Mouse (Mus musculus) ES-E14 (cell line): ENCODE measurements around the gene Rab5c. TPM values are rescaled to one million over a fixed set of nuclear protein-coding genes. Genes with fewer than 3 reads are reported as not detected.

Experiments used
- DNase-seq: peaks from one replicate; pipeline ENCODE4 v3.0.0-alpha.2; 2013; ENCODE audit warnings: low read depth, low spot score
- H3K27ac ChIP-seq: 2 replicates; pipeline ENCODE4 v1.5.1; 2012; ENCODE audit warnings: low read depth, mild to moderate bottlenecking, low read length, moderate library complexity, mixed read lengths; ENCODE audit not compliant: poor library complexity, insufficient read depth, severe bottlenecking
- H3K36me3 ChIP-seq: 2 replicates; pipeline ENCODE4 v1.6.1; 2012; ENCODE audit warnings: mild to moderate bottlenecking, low read length, moderate library complexity, mixed read lengths; ENCODE audit not compliant: control insufficient read depth, poor library complexity, insufficient read depth, severe bottlenecking
- H3K4me1 ChIP-seq, 2 experiments: fragments of 150-350 bp in 1 of 2; sonication (generic) in 1 of 2; 2 replicates each; pipeline ENCODE4 v1.6.1; 2012; ENCODE audit warnings: low read length in 2 of 2, mild to moderate bottlenecking in 1 of 2, mixed read lengths in 1 of 2; ENCODE audit not compliant: control insufficient read depth in 2 of 2, insufficient read depth in 2 of 2, poor library complexity in 1 of 2
- H3K4me3 ChIP-seq, 2 experiments: fragments of 150-350 bp in 1 of 2; sonication (generic) in 1 of 2; 2 replicates each; pipeline ENCODE4 v1.5.1; 2012; ENCODE audit warnings: low read length in 2 of 2, low read depth in 1 of 2, mild to moderate bottlenecking in 1 of 2, mixed read lengths in 1 of 2; ENCODE audit not compliant: insufficient read depth in 1 of 2, poor library complexity in 1 of 2, severe bottlenecking in 1 of 2
- H3K9ac ChIP-seq: 2 replicates; pipeline ENCODE4 v1.6.1; 2012; ENCODE audit warnings: low read depth, mild to moderate bottlenecking, low read length, mixed read lengths; ENCODE audit not compliant: poor library complexity, insufficient read depth, severe bottlenecking
- H3K9me3 ChIP-seq: fragments of 150-350 bp; sonication (generic); 2 replicates; pipeline ENCODE4 v1.6.1; 2012; ENCODE audit warnings: low read depth, mild to moderate bottlenecking, low read length; ENCODE audit not compliant: control insufficient read depth, insufficient read depth
- CHD2 ChIP-seq: IDR thresholded peaks from 2 replicates; pipeline ENCODE4 v1.6.1; 2014; ENCODE audit warnings: mild to moderate bottlenecking, low read depth, low read length, inconsistent platforms
- HCFC1 ChIP-seq: IDR thresholded peaks from 2 replicates; pipeline ENCODE4 v1.6.1; 2012; ENCODE audit warnings: low read length, inconsistent platforms, borderline replicate concordance; ENCODE audit not compliant: insufficient read depth
- MAFK ChIP-seq: IDR thresholded peaks from 2 replicates; pipeline ENCODE4 v1.6.1; 2014; ENCODE audit warnings: mild to moderate bottlenecking, low read depth, low read length, inconsistent platforms; ENCODE audit not compliant: insufficient read depth
- ZC3H11A ChIP-seq: IDR thresholded peaks from 2 replicates; pipeline ENCODE4 v1.6.1; 2012; ENCODE audit warnings: low read depth, mild to moderate bottlenecking, inconsistent platforms, low read length, borderline replicate concordance
- ZNF384 ChIP-seq: IDR thresholded peaks from 2 replicates; pipeline ENCODE4 v1.6.1; 2012; ENCODE audit warnings: low read depth, low read length, inconsistent platforms
- in situ Hi-C, 2 experiments: fragments of 600-800 bp; cut with MboI; formaldehyde crosslinking; loops; one replicate each; pipeline ENCODE4 v1.15.1; 2025; ENCODE audit warnings: low sequenced_read_pairs in 2 of 2, inconsistent platforms in 1 of 2; ENCODE audit not compliant: unreplicated experiment in 2 of 2
- total RNA-seq: library from RNA; depleted of rRNA; stranded (reverse); fragments of 300-350 nt; gene quantifications from 2 replicates; pipeline ENCODE4 v1.2.3, GENCODE M21; 2012

The Rab5c gene
- total RNA-seq, 1 experiment: 124 TPM

DNA sequence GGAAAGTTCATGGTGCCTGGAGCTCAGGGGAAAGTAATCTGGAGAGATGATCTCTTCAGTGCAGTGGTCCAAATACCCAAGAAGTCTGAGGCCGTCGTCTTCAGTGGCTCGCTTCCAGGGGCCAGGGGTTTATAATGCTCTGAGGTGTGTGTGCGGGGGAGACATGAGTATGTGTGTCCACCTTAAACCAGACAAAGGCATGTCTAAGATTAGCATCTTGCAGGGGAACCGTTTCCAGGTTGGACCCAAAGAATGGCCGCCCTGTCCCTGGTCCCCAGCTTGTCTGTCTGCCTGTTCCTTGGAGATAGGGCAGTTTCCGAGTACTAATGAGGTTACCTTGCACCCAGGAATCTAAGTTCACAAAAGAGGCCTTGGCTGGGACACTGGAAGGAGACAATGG lies 24.8 kb upstream of the Rab5c start, which contains the start of gene Hcrt:
Gene Hcrt (minus strand): TSS at position 101 of the 400 bp plus-strand sequence.
- H3K27ac ChIP-seq: no peak within 1 kb of the TSS
- no peaks in the 10 kb centered on the region for H3K36me3 ChIP-seq
- H3K4me1 ChIP-seq: peaks cover 0 to 3% of the 10 kb centered on the region in 2 experiments; a peak in 2 of 4 replicates
- no peaks in the 10 kb centered on the region for H3K9me3 ChIP-seq
- in situ Hi-C loops: no loop called here
- H3K4me3 ChIP-seq: peak within 1 kb of the TSS; percentile 60 to 66
- H3K9ac ChIP-seq: peak within 1 kb of the TSS; percentile 57
- DNase-seq: no peak
- TF ChIP-seq MAFK: no peak
- TF ChIP-seq HCFC1: no peak
- TF ChIP-seq ZNF384: no peak
- TF ChIP-seq CHD2: no peak
- TF ChIP-seq ZC3H11A: no peak

DNA sequence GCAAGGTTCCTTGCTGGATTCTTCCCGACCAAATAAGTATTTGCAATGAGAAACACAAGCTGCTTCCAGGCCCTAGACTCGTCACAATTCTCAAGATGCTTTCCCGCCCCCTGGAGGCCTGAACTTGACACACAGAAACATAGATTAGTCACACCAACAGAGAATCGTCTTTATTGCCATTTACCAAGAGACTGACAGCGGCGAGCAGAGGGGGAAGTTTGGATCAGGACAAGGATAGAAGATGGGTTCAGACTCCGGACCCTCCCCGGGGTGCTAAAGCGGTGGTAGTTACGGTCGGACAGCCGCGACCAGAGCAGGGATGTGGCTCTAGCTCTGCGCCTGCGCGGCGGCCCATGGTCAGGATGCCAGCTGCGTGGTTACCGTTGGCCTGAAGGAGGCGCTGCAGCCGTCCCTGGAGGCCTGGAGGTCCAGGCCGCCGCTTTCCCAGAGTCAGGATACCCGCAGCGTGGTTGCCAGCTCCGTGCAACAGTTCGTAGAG lies 23.6 kb upstream of the Rab5c start:
- Histone ChIP-seq H3K9ac (peak overlapping the region; percentile 57), H3K27ac (no peak overlapping the region), H3K4me1 (peaks cover 0 to 3% of the 10 kb centered on the region in 2 experiments; a peak in 2 of 4 replicates), H3K9me3 (no peaks in the 10 kb centered on the region), H3K36me3 (no peaks in the 10 kb centered on the region), H3K4me3 (peak overlapping the region; percentile 60 to 66)
- in situ Hi-C loops: no loop called here
- TF ChIP-seq CHD2 (no peak), ZC3H11A (no peak), HCFC1 (no peak), ZNF384 (no peak), MAFK (no peak)
- DNase-seq: peak; percentile 87

- in situ Hi-C loops: no loop called here
- H3K9me3 ChIP-seq: no peaks in the 10 kb centered on the region
- TF ChIP-seq ZNF384: no peak
- no peak for TF ChIP-seq CHD2
- TF ChIP-seq ZC3H11A: no peak
- no peak for TF ChIP-seq MAFK
- TF ChIP-seq HCFC1: no peak
- no peak within 1 kb of the TSS for H3K27ac ChIP-seq
- peaks cover 0 to 3% of the 10 kb centered on the region in 2 experiments; a peak in 2 of 4 replicates for H3K4me1 ChIP-seq
- DNase-seq: no peak
- no peaks in the 10 kb centered on the region for H3K36me3 ChIP-seq
- H3K4me3 ChIP-seq: peak within 1 kb of the TSS; percentile 57 to 61
- H3K9ac ChIP-seq: peak within 1 kb of the TSS; percentile 19; the same call in 1 of the 2 replicates
Observed at GRCm38 (mm10) chr11:100759611-100760233, 21.7 kb upstream of the Rab5c start, which contains the start of gene Kcnh4. Gene Kcnh4 (minus strand): TSS chr11:100759942.

GRCm38 (mm10) chr11:100758707-100759610 lies 20.9 kb upstream of the Rab5c start:
- TF ChIP-seq ZNF384 (no peak), CHD2 (no peak), ZC3H11A (no peak), MAFK (no peak)
- peak overlapping the region; percentile 19; the same call in 1 of the 2 replicates for H3K9ac ChIP-seq
- DNase-seq: peak; percentile 77
- peaks cover 0 to 3% of the 10 kb centered on the region in 2 experiments; a peak in 2 of 4 replicates for H3K4me1 ChIP-seq
- in situ Hi-C loops: no loop called here
- no peak overlapping the region for H3K27ac ChIP-seq
- H3K4me3 ChIP-seq: peak overlapping the region; percentile 57 to 61
- no peaks in the 10 kb centered on the region for H3K36me3 ChIP-seq
- H3K9me3 ChIP-seq: no peaks in the 10 kb centered on the region
